Mouse (Mus musculus) lung, adult 2 months (tissue): ENCODE data around the gene Stk40.

ENCODE experiments used
- CTCF ChIP-seq: fragments of 200-500 bp; IDR thresholded peaks from 2 replicates; pipeline ENCODE4 v1.5.1; 2011; ENCODE audit warnings: mild to moderate bottlenecking, low read length, control low read depth; ENCODE audit not compliant: insufficient read depth
- POLR2A ChIP-seq: fragments of 200-500 bp; IDR thresholded peaks from 2 replicates; pipeline ENCODE4 v1.6.1; 2011; ENCODE audit warnings: low read depth, mild to moderate bottlenecking, control low read depth, low read length, borderline replicate concordance; ENCODE audit errors: extremely low read depth

GRCm38 (mm10) chr4:126077833-126078232, 25.9 kb upstream of the Stk40 start:
- TF ChIP-seq POLR2A (no peak), CTCF (no peak)
